Mouse (Mus musculus): ENCODE measurements around the gene Letmd1.
"Not testable (repeated sequence)": the region's sequence is repeated elsewhere in the genome, so short reads cannot be mapped to it uniquely, and the experiment has no call there.

Gene Letmd1

DNA sequence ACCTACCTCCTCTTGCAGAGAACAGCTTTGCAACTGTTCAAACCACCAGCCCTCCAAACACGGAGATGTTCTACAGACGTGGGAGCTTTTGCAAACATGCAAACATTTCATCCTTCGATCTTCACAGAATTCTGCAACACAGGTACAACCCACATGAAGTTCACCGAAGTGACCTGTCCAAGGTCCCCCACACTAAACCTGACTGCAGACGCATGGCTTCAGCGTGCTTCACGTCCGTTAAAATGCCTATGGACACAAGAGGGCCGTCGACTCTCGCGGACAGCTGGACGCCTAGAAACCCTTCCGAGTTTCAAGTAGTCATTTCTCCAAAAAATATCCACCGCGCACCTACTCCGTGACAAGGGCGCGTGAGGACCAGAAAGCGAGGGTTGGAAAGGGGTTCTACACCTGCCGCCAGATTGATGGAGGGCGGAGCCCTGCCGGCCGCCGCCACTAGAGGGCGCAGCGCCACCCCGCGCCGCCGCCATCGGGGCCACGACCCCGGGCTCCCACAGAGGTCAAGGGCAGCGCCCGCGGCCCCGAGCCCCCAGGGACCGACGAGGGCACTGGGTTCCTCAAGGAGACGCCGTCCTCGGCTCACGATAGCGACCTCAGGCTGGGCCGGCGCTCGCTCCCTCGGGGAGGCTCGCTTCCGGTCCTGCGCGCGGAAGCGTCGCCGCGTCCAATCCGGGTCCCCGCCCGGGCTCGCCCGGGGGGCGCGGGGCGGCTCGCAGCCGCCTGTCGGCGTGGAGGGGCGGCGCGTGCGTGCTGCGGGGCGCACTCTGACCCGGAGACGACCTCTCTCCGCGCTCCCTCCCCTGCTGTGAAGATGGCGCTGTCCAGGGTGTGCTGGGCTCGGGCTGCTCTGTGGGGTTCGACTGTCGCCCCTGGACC is at the start of gene Letmd1:
Gene Letmd1 (plus strand): TSS at position 729 of the 894 bp plus-strand sequence.
- peak; percentile 89 to 92 for DNase-seq

DNA sequence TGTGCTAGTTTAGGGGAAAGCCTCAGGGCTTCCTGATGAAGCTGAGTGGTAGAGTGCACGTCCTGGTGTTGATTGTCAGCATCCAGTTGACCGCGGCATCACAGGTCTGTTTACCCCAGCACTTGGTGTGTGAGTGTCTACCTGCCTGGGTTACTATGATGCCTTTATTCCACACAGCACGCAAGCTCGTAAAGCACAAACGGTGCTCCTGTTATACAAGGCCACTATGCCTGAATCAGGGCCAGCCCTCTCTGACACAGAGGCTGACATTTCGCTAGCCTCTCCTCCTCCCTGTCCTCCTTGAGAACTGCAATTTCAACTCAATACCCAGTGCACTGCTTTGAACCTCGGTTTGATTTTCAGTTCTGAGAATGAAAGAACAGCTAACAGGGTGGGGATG is 49.5 kb upstream of the Letmd1 start:
- no peak for DNase-seq

DNA sequence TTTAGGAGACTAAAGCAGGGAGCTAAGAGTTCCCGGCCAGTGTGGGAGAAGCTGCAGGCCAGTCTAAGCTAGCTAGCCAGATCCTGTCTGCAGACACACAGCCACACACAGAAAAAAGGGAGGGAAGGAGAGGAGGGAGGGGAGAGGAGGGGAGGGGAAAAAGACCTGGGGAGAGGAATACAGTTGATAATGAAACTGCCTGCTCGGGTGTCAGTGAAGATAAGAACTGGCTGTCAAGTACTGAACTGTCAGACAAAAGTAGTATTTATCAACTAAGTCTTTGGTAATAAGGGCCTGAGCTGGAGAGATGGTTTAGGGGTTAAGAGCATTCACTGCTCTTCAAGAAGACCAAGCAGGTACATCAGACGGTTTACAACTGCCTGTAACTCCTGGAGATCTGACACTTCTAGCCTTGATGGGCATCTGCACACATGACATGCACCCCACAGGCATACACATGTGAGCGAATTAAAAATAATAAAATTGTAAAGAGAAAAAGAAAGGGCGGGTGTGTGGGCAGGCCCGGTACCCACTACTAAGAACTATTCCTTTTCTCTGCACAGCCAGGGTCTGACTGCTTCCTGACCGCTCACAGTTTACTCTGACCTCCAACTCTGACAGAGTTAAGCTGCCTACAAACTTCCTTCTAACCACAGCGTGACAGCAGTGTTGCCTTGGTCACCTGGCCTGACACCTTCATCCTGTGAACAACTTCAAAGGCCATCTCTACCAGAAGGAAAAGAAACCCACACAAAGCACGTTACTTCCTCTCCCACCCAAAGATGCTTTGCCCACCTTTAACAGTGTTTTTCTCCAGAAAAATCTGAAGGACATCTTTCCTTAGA is 48.7 kb upstream of the Letmd1 start:
- DNase-seq: no peak

DNA sequence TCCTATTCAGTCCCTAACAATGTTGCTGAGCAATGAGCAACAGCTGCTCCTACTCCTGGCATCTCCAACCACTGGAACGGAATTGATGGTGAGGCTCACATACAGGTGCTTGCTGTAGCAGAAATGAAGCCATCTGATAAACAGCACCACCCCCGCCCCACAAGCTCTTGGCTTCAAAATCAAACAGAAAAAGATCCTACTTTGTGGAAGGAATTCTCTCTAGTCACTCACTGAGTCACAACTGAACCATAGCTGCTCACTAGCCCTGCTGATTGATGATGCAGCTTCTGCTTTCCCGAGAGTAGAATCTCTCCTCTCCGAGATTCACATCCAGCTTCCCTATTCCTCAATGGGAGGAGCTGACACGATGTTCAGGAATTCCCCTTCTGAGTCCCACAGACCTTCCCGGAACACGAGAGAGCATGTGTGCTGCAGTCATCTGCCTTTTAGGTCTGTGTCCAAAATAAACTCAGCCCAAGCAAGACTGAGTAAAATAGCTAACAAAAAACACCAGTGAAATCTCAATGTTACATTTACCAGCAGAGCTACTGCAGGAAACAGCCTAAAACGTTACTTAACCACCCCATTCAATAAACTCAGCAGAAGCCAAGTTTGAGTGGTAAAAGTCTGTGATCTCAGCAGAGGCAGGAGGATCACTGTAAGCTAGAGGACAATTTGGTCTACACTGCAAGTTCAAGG is 47.6 kb upstream of the Letmd1 start:
- no peak for DNase-seq

DNA sequence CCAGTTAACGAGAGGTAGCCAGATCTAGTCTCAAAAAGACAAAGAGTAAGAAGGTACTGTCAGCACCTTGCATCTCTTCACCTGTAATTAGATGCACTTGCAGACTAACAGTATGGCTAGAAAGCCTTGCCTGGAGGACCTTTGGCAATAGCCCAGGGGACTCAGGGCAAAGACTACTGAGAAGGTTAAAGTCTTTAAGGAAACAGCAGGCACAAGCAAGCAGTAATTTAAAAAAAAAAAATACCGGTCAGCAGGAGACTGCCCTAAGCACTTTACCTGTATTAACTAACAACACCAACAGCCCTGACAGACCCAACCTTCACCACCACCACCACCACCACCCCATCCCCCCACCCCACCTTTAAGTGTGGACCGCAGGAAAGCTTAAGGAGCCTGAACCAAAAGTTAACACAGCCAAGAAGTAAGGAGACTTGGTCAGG is 47.0 kb upstream of the Letmd1 start, which contains the start of gene Gm5475:
Gene Gm5475 (plus strand): TSS at position 390 of the 440 bp plus-strand sequence.
- DNase-seq: not testable (repeated sequence)

DNA sequence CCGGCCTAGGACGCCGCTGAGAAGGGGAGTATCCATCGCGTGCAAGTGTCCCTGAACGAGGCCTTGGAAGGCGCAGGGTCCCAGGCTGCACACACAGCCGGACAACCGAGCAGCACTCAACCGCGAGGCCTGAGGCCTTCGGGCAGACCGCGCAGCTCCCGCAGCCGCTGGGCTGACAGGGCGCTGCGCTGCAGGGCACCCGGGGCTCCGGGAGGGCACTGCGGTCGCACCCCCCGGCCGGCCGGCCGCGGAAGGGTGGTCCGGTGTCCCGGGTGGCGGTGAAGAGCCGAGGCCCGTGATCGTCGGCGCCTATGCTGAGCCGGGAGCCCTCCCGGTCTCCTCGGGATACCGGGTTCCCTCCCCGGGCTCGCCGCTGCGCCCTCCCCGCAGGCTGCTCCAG is 46.3 kb upstream of the Letmd1 start:
- DNase-seq: no peak

DNA sequence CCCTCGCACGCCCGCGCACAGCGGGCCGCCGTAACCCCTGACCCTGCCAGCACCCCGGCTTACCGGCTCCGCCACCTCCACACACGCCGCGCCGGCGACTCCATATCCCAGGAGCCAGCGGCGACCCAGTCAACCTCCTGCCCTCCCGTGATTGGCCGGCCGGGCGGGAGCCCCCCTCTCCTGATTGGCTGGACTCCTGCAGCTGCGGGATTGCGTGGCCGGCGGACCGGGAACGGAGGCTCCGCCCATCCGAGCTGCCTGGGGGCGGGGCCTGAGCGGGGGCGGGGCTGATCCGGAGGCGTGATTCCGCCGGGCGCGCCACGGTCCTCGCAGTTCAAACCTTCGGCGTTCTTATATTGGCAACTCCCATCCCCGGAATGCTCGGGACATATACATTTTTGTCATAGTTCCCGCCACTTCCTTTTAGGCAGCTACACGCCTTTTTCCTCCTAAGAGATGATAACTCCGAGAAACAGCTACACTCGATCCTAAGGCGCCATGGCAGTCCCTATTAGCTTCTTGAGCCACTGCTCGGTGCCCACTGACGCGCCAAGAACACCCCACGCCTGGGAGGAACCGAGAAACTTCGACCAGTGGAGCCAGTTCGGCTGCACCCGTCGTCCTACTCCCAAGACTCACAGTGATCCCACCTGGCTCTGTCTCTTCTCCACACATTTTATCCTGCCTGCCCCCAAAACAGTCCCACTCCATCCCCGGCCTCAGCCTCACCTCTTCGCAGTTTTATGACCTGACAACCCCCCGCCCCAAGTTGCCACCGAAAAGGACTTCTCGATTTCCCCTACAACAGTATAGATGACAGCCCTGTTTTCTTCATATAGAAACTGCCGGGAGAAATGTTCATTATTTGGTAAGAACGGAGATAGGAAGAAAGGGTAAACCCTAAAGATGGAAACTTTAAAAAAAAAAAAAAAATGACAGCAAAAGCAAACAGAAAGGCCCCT is 45.6 kb upstream of the Letmd1 start:
- peak; percentile 93 to 96 for DNase-seq

DNA sequence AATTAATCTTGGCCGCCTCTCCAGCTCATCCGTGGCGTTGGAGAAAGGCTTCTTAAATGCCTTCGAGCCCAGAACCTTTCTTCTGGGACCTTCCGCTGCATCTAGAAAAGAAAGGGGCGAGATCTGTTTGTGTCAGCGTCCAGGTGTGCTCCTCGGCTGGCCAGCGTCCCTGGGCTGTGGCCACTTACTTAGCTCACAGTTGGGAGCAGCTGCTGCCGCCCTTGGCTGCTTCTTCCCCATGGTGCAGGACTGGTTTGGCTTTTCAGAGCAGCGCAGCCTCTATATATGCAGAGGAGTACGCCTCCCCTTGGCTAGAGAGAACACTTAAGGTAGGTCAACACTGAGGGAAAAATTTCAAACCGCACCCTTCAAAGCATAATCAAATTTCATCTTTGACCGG is 44.9 kb upstream of the Letmd1 start:
- no peak for DNase-seq

DNA sequence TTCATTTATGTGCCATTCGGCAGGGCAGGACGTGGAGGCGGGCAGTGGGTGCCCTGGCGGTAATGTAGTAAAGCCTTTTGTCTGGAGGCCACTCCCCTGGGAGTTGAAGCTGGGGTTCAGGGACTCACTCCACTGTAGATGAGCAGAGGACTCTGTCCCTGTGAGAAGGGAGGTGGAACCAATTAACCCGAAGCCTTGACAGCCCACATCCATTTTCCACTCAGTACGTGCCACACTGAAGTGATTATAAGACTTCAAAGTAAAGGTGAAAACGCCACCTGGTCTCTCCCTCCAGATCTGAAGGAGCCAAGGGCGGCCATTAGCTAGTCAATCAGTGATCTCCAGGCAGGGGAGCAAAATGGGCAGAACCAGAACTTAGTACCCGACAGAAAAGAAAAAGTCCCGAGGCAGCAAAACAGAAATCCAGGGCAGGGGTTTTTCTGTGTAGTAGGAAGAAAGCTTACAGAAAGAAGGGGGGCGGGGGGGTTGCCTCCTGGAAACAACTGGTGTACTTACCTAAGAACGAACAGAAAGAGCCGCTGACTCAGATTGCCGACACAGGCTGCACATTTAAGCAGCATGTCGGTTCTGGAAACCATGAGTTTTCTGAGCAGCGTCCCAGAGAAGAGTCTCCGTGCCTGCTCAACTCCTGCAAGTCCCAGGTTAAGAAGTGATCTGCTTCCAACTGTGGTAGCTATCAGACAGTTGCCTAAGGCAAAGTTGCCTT is 44.3 kb upstream of the Letmd1 start, which contains the start of gene Slc11a2:
Gene Slc11a2 (minus strand): TSS at position 677 of the 727 bp plus-strand sequence.
- DNase-seq: no peak

DNA sequence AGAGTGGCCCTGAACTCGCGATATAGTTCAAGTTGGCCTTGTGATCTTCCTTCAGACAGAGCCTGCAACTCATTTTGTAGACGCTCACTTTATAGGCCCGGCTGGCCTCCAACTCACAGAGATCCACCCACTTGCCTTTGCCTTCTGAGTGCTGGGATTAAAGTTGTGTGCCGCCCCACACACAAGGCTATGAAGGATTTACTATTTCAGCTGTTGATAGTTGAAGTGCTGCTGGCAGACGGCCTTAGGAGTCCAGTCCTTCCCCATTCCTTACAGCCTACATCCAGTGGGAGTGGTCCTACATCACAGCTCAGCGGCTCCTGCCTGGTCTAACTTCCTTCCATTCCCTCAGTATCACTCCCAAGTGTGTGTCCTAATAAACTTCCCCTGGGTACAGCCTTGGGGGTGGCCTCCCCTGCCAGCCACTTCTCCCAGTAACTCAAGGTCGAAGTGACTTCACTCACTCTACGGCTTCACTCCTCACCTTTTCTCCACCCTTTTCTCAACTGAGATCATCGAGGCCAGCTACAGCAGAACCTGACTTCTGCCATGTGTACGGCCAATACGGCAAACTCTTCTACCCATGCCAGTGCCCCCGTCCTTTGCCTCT is 40.4 kb upstream of the Letmd1 start:
- no peak for DNase-seq

DNA sequence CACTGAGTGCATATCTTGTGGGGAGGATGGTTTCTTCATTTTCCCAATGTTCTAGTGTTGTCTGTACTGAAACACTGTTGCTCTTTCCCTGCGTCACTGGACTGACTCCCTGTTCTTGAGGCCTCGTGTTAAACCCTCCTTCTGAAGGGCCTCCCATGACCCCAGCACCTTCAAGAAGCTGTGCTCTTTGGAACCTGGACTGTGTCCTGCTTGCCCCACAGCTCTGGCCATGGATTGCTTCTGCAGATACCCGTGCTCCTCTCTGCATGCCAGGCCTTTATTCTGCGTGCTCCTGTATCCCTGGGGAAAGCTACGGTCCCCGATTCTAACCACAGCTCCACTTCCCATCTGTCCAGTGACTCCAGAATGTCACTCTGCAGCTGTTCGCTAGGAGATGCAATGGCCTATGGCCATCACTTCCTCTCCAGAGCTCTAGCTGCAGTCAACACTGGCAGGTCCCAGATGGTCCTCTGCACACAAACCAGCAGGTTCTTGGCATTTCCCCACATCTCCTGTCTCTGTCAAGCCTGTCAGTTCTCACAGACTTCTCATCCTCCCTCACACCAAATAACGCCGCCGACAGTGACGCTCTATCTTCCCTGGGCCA is 38.8 kb upstream of the Letmd1 start:
- no peak for DNase-seq

DNA sequence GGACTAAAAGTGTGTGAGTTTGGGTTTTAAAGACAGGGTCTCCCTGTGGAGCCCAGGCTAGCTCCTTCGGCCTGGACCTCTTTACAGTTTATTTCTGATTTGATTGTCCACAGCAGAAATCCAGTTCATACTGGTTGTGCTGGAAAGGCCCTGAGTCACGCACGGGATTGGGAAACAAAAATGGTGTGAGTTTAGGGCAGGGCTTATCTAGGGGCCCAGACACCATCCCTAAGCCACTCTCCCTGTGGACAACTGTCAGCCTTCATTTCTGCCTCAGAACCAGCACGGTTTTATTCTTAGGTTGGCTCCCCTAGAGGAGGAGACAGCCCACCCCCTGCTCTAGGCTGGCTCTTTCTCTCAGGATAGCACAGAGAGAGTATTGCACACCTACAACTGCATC is 35.6 kb upstream of the Letmd1 start:
- no peak for DNase-seq

DNA sequence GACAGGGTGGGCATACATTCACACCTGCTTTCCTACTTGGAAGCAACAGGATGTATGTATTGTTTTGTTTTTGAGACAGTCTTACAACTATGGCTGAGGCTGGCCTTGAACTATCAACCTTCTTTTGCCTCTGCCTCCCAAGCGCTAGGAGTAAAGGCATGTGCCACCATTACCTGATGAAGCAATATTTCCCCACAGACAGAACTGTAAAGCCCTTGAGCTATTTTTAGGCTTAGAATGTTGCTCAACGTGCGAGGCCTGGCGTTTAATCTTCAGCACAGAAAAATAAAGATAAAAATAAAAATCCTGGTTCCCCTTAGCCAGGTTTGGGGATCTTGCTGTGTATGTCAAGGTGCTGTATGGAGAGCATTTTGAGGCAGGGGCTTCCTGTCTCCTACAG is 32.7 kb upstream of the Letmd1 start:
- no peak for DNase-seq

DNA sequence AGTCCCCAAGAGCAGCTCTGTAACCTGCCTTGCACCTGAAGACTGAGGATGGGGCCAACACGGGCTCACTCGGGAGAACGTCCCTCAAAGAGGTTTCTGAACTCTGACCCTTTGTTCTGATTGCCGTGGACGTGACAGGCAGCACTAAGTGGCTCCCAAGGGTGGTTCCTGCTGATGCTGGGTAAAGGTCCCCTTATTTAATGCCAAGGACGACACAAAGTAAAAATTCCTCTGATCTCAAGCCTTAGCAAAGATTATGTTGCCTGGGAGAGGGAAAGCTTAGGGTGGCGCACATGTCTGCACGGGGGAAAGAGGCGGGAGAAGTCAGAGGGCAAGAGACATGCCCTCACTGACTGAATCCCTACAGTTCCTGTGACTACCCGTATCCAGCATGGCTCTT is 32.3 kb upstream of the Letmd1 start:
- DNase-seq: no peak

DNA sequence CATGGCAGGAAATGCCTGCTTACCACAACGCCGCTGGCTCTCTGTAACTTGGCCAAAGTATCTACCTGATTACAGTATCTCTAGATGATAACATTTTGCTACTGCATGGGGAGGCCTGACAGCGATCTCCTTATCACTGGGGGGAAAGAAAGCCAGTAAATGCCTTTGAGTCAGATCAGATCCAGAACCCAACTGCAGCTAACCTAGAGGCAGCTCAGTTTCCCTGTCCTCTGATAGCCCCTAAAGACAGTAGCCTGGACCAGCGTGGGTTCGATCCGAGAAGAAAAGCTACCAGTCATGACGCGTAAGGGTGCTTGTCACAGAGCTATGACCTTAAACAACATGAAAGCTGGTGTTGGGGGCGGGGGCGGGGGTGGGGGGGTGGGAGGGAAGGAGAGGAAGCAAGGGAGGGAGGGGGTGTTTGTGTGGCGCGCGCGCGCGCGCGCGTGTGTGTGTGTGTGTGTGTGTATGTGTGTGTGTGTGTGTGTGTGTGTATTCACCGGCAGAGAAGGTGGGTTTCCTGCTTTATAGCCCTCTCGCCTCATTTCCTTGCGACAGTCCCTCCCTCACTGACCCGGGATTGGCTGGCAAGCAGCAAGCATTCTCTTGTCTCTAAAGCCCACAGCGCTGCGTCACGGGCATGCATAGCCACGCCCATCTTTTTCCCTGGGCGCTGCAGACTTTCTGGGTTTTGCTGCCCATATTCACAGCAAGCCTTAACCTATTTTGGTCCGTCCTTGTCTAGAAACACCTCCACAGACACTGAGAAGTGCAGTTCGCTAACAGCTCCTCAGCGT is 25.5 kb upstream of the Letmd1 start:
- DNase-seq: peak; percentile 82 to 91

DNA sequence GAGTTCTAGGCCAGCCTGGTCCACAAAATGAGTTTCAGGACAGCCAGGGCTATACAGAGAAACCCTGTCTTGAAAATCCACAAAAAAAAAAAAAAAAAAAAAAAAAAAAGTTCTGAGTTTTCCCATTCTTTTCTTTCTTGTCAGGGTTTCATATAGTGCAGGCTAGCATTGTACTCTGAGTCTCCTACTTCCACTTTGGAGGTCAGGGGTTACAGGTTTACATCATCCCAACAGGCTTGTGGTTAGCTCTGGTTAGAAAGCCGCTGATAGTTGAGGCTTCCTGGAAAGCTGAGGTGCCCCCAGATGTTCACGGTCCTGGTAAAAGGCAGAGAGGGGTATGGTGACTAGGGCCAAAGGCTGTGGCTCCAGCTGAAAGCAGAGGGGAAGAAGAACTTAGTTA is 21.9 kb upstream of the Letmd1 start:
- no peak for DNase-seq

DNA sequence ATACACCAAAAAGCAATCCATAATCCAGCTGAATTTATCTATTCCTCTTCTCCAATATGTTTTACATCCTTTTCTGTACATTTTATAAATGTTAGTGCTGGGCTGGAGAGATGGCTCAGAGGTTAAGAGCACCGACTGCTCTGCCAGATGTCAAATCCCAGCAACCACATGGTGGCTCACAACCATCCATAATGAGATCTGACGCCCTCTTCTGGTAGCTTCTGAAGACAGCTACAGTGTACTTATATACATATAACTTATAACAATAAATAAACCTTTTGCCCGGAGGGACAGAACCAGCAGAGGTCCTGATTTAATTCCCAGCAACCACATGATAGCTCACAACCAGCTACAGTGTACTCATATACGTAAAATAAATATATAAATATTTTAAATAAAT is 20.3 kb upstream of the Letmd1 start:
- DNase-seq: no peak

DNA sequence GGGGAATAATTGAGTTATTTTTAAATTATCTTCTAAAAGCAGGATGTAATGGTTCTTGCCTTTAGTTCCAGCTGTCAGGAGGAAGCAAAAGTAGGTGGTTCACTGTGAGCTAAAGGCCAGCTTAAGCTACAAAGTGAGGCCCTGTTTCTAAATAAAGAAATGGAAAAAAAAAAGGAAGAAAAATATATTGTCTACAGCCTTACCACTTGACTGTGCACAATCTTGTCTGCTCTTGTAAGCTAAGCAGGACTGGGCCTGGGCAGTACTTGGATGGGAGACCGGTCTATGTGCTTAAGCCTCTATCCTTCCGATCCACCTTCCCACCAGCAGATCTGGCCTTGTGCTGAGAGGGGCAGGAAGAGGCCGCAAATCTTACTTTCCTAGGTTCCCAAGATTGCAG is 19.3 kb upstream of the Letmd1 start:
- no peak for DNase-seq

DNA sequence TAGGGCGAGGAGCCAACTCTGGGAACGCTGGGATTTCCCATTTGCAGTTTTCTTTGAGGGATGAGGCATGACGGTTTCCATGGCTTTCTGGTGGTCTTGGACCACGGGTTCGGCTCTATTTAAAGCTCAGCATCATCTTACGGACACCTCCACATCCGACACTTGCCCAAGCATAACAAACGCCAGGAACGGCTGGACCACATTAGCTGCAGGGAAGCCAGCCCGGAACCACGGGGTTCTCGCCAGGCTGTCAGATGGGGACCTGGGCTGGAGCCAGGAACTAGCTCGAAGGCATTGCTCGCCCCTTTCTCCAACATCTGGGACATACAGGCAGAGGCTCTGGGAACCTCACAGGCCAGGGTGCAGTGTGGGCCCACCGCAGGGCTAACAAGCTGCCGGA is 17.6 kb upstream of the Letmd1 start:
- DNase-seq: no peak
